Mouse (Mus musculus) hindbrain, embryonic 14.5 days (tissue): ENCODE data around the gene Fsd1l. TPM values are rescaled to one million over a fixed set of nuclear protein-coding genes. Genes with fewer than 3 reads are reported as not detected.

ENCODE experiments used
- ATAC-seq: fragments of 200-750 bp; cut with Nextera tagmentation; 2 replicates; pipeline ENCODE4 v1.8.0; 2017; ENCODE audit warnings: moderate number of reproducible peaks, mild to moderate bottlenecking, moderate TSS enrichment, moderate library complexity; ENCODE audit not compliant: low FRiP score
- DNase-seq: peaks from one replicate; pipeline ENCODE4 v3.0.0-alpha.2; 2015; ENCODE audit warnings: low spot score
- H3K27ac ChIP-seq: fragments of 300-500 bp; sonication (generic); 2 replicates; pipeline ENCODE4 v1.5.1; 2014; ENCODE audit warnings: mild to moderate bottlenecking, moderate library complexity
- H3K27me3 ChIP-seq: fragments of 300-500 bp; sonication (generic); 2 replicates; pipeline ENCODE4 v1.6.1; 2014; ENCODE audit warnings: mild to moderate bottlenecking, low read length, mixed read lengths; ENCODE audit not compliant: control insufficient read depth, insufficient read depth
- H3K36me3 ChIP-seq: fragments of 300-500 bp; sonication (generic); replicated peaks from 2 replicates; pipeline ENCODE4 v1.6.1; 2014; ENCODE audit not compliant: control insufficient read depth, insufficient read depth
- H3K4me1 ChIP-seq: fragments of 300-500 bp; sonication (generic); replicated peaks from 2 replicates; pipeline ENCODE4 v1.6.1; 2014; ENCODE audit warnings: antibody characterized with exemption, low read length, mixed read lengths; ENCODE audit not compliant: control insufficient read depth, insufficient read depth
- H3K4me2 ChIP-seq: fragments of 300-500 bp; sonication (generic); replicated peaks from 2 replicates; pipeline ENCODE4 v1.6.1; 2014; ENCODE audit warnings: mild to moderate bottlenecking, moderate library complexity
- H3K4me3 ChIP-seq: fragments of 300-500 bp; sonication (generic); replicated peaks from 2 replicates; pipeline ENCODE4 v1.5.1; 2014; ENCODE audit warnings: mild to moderate bottlenecking, low read length
- H3K9ac ChIP-seq: fragments of 300-500 bp; sonication (generic); 2 replicates; pipeline ENCODE4 v1.6.1; 2014
- H3K9me3 ChIP-seq: fragments of 300-500 bp; sonication (generic); 2 replicates; pipeline ENCODE4 v1.6.1; 2016; ENCODE audit warnings: low read length; ENCODE audit not compliant: control insufficient read depth
- WGBS: fragments of 180-500 bp; shearing (Covaris S2); extraction: QIAGEN DNeasy Blood & Tissue Kit; methylation state at CpG from one replicate; pipeline ENCODE4 v1.1.7; 2014; 5-methylcytosine and 5-hydroxymethylcytosine counted together
- polyA plus RNA-seq: library from polyadenylated mRNA; unstranded; fragments of >200 nt; fragmentation: Nextera tagmentation; extraction: Ambion mirVana; gene quantifications from 2 replicates; pipeline ENCODE4 v1.2.1, GENCODE M21; 2014

Gene Fsd1l
- polyA plus RNA-seq, 1 experiment from 2014 or later, result 33.4 TPM

GRCm38 (mm10) chr4:53750391-53751120 is 119.3 kb downstream of the Fsd1l start:
- Histone ChIP-seq H3K27me3 (no peaks in the 10 kb centered on the region), H3K9ac (no peak overlapping the region), H3K27ac (no peak overlapping the region), H3K36me3 (peaks cover 45% of the 10 kb centered on the region), H3K9me3 (no peaks in the 10 kb centered on the region), H3K4me2 (no peak overlapping the region), H3K4me1 (no peaks in the 10 kb centered on the region), H3K4me3 (no peak overlapping the region)
- DNase-seq (no peak), ATAC-seq (no peak)
- WGBS, result 78% methylated on average over 16 of the region's 16 CpGs

Other genes with a start within 250 kb of the Fsd1l start
- 16.6 and 17.7 TPM in 2 replicates for gene Slc44a1, start 191.1 kb upstream of the Fsd1l start, polyA plus RNA-seq
- 20.4 and 25.8 TPM in 2 replicates for gene Fktn, start 82.5 kb downstream of the Fsd1l start, polyA plus RNA-seq
- gene Tal2, start 148.2 kb downstream of the Fsd1l start, polyA plus RNA-seq, result 0.15 and 2.5 TPM in 2 replicates
- 6.3 and 8.7 TPM in 2 replicates for gene Tmem38b, start 194.6 kb downstream of the Fsd1l start, polyA plus RNA-seq